Mouse (Mus musculus): ENCODE data around the gene Cyp17a1. TPM values are rescaled to one million over a fixed set of nuclear protein-coding genes. Genes with fewer than 3 reads are reported as not detected.

Gene Cyp17a1
- polyA plus RNA-seq, 1 experiment = 0.26 TPM

DNA sequence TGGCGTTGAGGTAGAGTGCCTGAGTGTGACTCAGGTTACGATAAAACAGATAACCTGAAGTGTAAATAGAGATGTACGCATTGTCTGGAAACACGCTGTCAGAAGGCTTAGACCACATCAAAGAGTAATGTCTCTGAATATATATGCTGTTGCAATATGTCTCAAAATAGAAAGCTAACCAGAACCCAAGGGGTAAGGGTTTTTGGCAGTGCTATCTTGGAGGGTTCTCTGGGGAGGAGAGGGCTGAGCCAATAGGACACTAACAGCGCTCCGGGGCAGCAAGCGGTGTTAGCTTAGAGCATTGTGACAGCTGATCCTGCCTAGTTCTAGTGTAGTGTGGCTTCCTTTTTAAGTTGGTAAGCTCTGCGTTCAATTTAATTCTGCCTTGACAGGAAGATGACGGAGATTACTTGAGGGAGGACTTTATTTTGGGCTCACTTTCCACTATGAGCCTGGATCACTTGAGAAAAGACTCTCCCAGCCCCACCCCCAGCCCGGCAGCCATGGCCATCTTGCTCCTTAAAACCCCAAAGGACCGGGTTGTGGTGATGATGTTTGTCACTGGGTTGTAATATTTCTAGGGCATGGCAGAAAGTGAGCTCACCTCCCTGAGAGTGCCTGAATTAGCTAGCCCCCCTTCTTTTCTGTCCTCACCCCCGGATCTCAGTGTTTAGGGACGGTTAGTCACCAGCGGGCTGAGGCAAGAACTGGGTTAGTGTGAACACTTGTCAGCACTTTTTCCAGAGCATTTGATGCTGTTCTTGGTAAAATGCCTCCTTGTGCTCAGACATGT, 52.8 kb downstream of the Cyp17a1 start:
- peak overlapping the region; percentile 68 for H3K27ac ChIP-seq (ENCODE audit: control insufficient read depth, insufficient read depth, low read length)
- no peaks in the 10 kb centered on the region for H3K36me3 ChIP-seq (ENCODE audit: control insufficient read depth, insufficient read depth, low read length)
- TF ChIP-seq POLR2A (IDR thresholded peaks at IDR 0.05; ENCODE audit: control insufficient read depth, extremely low read depth, insufficient read depth, low read length, poor library complexity) (no peak), CTCF (IDR thresholded peaks at IDR 0.05; ENCODE audit: borderline replicate concordance, control insufficient read depth, extremely low read depth, insufficient read depth, low read length, poor library complexity) (no peak)
- no peak overlapping the region for H3K4me3 ChIP-seq (ENCODE audit: control insufficient read depth, insufficient read depth, low read length)
- WGBS = 26% methylated on average over 14 of the region's 14 CpGs
- H3K27me3 ChIP-seq (ENCODE audit: control insufficient read depth, insufficient read depth, low read length) = no peaks in the 10 kb centered on the region
- peaks cover 62% of the 10 kb centered on the region for H3K4me1 ChIP-seq (replicated peaks; ENCODE audit: control insufficient read depth, insufficient read depth, low read length)
- DNase-seq = peak; percentile 34

DNA sequence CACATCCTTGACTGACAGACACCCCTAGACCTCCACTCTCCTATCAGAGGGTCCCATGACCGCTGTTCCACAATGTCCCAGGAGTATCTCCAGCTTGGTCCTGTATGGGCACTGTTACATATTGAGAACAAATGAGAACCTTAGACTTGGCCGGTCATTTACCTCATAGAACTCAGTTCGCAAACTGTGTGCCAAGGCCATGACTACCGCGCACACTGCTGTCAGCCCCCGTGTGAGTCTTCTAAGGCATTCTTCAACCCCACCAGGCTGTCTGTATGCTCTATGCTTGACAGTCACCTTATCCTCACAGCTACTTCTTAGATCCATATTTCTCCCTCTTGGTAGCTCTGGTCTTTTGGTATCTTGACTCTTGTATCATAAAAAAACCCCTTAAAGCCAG, 53.5 kb downstream of the Cyp17a1 start:
- peak overlapping the region; percentile 59; the same call in 1 of the 2 replicates for H3K27ac ChIP-seq (ENCODE audit: control insufficient read depth, insufficient read depth, low read length)
- H3K4me1 ChIP-seq (replicated peaks; ENCODE audit: control insufficient read depth, insufficient read depth, low read length) = peaks cover 62% of the 10 kb centered on the region
- DNase-seq = no peak
- no peaks in the 10 kb centered on the region for H3K36me3 ChIP-seq (ENCODE audit: control insufficient read depth, insufficient read depth, low read length)
- TF ChIP-seq POLR2A (IDR thresholded peaks at IDR 0.05; ENCODE audit: control insufficient read depth, extremely low read depth, insufficient read depth, low read length, poor library complexity) (no peak), CTCF (IDR thresholded peaks at IDR 0.05; ENCODE audit: borderline replicate concordance, control insufficient read depth, extremely low read depth, insufficient read depth, low read length, poor library complexity) (no peak)
- no peak overlapping the region for H3K4me3 ChIP-seq (ENCODE audit: control insufficient read depth, insufficient read depth, low read length)
- no peaks in the 10 kb centered on the region for H3K27me3 ChIP-seq (ENCODE audit: control insufficient read depth, insufficient read depth, low read length)
- WGBS = 88% methylated on average over 6 of the region's 6 CpGs

DNA sequence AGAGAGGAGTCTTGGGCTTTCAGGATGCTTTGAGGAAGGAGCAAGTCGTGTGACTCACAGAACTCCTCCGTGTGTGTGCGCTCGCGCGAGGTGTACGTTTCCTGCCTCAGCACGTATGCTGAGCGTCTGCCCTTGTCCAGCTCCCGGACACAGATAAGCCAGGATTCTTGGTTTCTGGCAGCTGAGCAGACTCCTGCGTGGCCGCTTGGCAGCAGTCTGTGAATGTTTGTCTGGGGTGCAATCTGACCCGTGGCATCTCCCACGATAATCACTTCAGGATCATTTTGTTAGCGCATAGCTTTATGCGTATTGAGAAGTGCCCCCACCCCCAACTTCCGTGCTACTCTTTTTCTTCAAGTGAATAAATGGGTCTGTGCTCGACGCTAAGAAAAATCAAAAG, 54.0 kb downstream of the Cyp17a1 start:
- Histone ChIP-seq H3K36me3 (ENCODE audit: control insufficient read depth, insufficient read depth, low read length) (no peaks in the 10 kb centered on the region), H3K4me3 (ENCODE audit: control insufficient read depth, insufficient read depth, low read length) (no peak overlapping the region), H3K27me3 (ENCODE audit: control insufficient read depth, insufficient read depth, low read length) (no peaks in the 10 kb centered on the region), H3K27ac (ENCODE audit: control insufficient read depth, insufficient read depth, low read length) (peak overlapping the region; percentile 59; the same call in 1 of the 2 replicates), H3K4me1 (replicated peaks; ENCODE audit: control insufficient read depth, insufficient read depth, low read length) (peaks cover 62% of the 10 kb centered on the region)
- DNase-seq = no peak
- 86% methylated on average over 19 of the region's 19 CpGs for whole genome bisulfite sequencing
- no peak for TF ChIP-seq POLR2A (IDR thresholded peaks at IDR 0.05; ENCODE audit: control insufficient read depth, extremely low read depth, insufficient read depth, low read length, poor library complexity)
- TF ChIP-seq CTCF (IDR thresholded peaks at IDR 0.05; ENCODE audit: borderline replicate concordance, control insufficient read depth, extremely low read depth, insufficient read depth, low read length, poor library complexity) = no peak

DNA sequence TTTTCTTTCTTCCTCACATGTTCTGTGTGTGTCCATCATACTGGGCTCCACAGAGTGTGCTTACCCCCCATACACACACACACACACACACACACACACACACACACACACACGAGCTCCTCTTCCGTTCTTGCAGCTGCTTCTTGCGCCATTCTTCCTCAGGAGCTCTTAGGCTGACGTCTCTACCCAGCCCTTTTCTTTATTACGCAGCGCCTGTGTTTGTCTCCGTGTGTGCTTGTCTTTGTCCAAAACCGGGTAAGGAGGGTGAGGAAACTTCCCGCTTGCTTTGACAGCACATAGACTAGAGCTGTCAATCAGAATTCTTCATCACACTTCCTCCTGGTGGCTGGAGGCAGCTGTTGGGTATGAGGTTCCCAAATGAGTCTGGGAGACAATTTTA, 54.6 kb downstream of the Cyp17a1 start:
- Histone ChIP-seq H3K27ac (ENCODE audit: control insufficient read depth, insufficient read depth, low read length) (peak overlapping the region; percentile 5; the same call in 1 of the 2 replicates), H3K4me3 (ENCODE audit: control insufficient read depth, insufficient read depth, low read length) (no peak overlapping the region), H3K27me3 (ENCODE audit: control insufficient read depth, insufficient read depth, low read length) (no peaks in the 10 kb centered on the region), H3K36me3 (ENCODE audit: control insufficient read depth, insufficient read depth, low read length) (no peaks in the 10 kb centered on the region), H3K4me1 (replicated peaks; ENCODE audit: control insufficient read depth, insufficient read depth, low read length) (peaks cover 67% of the 10 kb centered on the region)
- DNase-seq = no peak
- no peak for TF ChIP-seq CTCF (IDR thresholded peaks at IDR 0.05; ENCODE audit: borderline replicate concordance, control insufficient read depth, extremely low read depth, insufficient read depth, low read length, poor library complexity)
- no peak for TF ChIP-seq POLR2A (IDR thresholded peaks at IDR 0.05; ENCODE audit: control insufficient read depth, extremely low read depth, insufficient read depth, low read length, poor library complexity)
- WGBS = 51% methylated on average over 9 of the region's 9 CpGs

DNA sequence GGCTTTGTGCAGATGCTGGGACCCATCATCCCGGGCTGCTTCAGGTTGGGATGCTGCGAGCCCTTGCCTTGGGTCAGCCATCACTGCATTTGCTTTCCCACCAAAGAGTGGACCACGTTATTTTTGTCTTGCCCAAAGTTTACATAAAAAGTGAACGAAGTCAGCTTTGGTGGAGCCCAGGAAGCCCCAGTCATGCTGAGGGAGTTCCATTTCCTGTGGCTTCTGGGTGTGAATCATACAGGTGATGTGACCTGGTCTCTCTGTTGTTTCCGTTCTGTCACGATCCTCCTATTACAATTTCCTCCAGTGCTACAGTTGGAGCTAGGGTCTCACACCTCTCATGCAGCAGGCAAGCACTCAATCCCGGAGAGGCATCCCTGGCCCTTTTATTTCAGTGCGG, 55.6 kb downstream of the Cyp17a1 start:
- Histone ChIP-seq H3K4me3 (ENCODE audit: control insufficient read depth, insufficient read depth, low read length) (no peak overlapping the region), H3K4me1 (replicated peaks; ENCODE audit: control insufficient read depth, insufficient read depth, low read length) (peaks cover 68% of the 10 kb centered on the region), H3K27ac (ENCODE audit: control insufficient read depth, insufficient read depth, low read length) (peak overlapping the region; percentile 31; the same call in 1 of the 2 replicates), H3K36me3 (ENCODE audit: control insufficient read depth, insufficient read depth, low read length) (no peaks in the 10 kb centered on the region), H3K27me3 (ENCODE audit: control insufficient read depth, insufficient read depth, low read length) (no peaks in the 10 kb centered on the region)
- TF ChIP-seq CTCF (IDR thresholded peaks at IDR 0.05; ENCODE audit: borderline replicate concordance, control insufficient read depth, extremely low read depth, insufficient read depth, low read length, poor library complexity) (no peak), POLR2A (IDR thresholded peaks at IDR 0.05; ENCODE audit: control insufficient read depth, extremely low read depth, insufficient read depth, low read length, poor library complexity) (no peak)
- DNase-seq = peak; percentile 18
- 53% methylated on average over 8 of the region's 8 CpGs for WGBS

Other genes starting within 250 kb of the Cyp17a1 start
- gene Trim8, start 171.5 kb downstream of the Cyp17a1 start, polyA plus RNA-seq (2012; rRNA removed) = 57.9 and 78.2 TPM in 2 replicates
- gene Arl3, start 100.0 kb downstream of the Cyp17a1 start, polyA plus RNA-seq (2012; rRNA removed) = 17.0 and 21.6 TPM in 2 replicates
- gene Sfxn2, start 99.8 kb downstream of the Cyp17a1 start, polyA plus RNA-seq (2012; rRNA removed) = 5.6 and 6.5 TPM in 2 replicates
- 77.0 and 87.8 TPM in 2 replicates for gene Wbp1l, start 74.1 kb downstream of the Cyp17a1 start, polyA plus RNA-seq (2012; rRNA removed)
- gene Borcs7, start 16.7 kb upstream of the Cyp17a1 start, polyA plus RNA-seq (2012; rRNA removed) = 3.0 and 4.4 TPM in 2 replicates
- gene As3mt, start 34.3 kb upstream of the Cyp17a1 start, polyA plus RNA-seq (2012; rRNA removed) = 9.5 and 9.6 TPM in 2 replicates
- gene Cnnm2, start 88.4 kb upstream of the Cyp17a1 start, polyA plus RNA-seq (2012; rRNA removed) = 7.4 and 9.7 TPM in 2 replicates